Mouse (Mus musculus) MEL (cell line): ENCODE data around the gene Tmem254a. TPM values are rescaled to one million over a fixed set of nuclear protein-coding genes. Genes with fewer than 3 reads are reported as not detected.
"Not testable (repeated sequence)": the region's sequence is repeated elsewhere in the genome, so short reads cannot be mapped to it uniquely, and the experiment has no call there.

ENCODE experiments used
- DNase-seq: peaks from one replicate; pipeline ENCODE4 v3.0.0; 2011; ENCODE audit warnings: low read depth, low spot score
- H3K27ac ChIP-seq: 2 replicates; pipeline ENCODE4 v1.5.1; 2012; ENCODE audit warnings: low read depth, mild to moderate bottlenecking, control low read depth, low read length, moderate library complexity; ENCODE audit not compliant: control insufficient read depth
- H3K27me3 ChIP-seq, 2 experiments: fragments of 150-350 bp in 1 of 2; sonication (generic) in 1 of 2; 2 replicates each; pipeline ENCODE4 v1.6.1; 2012; ENCODE audit warnings: low read length in 2 of 2, mild to moderate bottlenecking in 2 of 2, improper control_type of control experiment in 1 of 2, moderate library complexity in 1 of 2; ENCODE audit not compliant: insufficient read depth in 2 of 2, control insufficient read depth in 1 of 2
- H3K36me3 ChIP-seq, 2 experiments: 2 replicates each; pipeline ENCODE4 v1.6.1; 2012 to 2014; ENCODE audit warnings: low read length in 2 of 2, improper control_type of control experiment in 1 of 2, inconsistent platforms in 1 of 2, mild to moderate bottlenecking in 1 of 2; ENCODE audit not compliant: insufficient read depth in 2 of 2, control insufficient read depth in 1 of 2
- H3K4me1 ChIP-seq, 2 experiments: fragments of 150-350 bp in 1 of 2; sonication (generic) in 1 of 2; 2 replicates each; pipeline ENCODE4 v1.6.1; 2012; ENCODE audit warnings: low read length in 2 of 2, improper control_type of control experiment in 1 of 2, mild to moderate bottlenecking in 1 of 2; ENCODE audit not compliant: insufficient read depth in 2 of 2, control insufficient read depth in 1 of 2
- H3K4me3 ChIP-seq, 2 experiments: fragments of 150-350 bp in 1 of 2; sonication (generic) in 1 of 2; 2 replicates each; pipeline ENCODE4 v1.5.1; 2012; ENCODE audit warnings: low read depth in 2 of 2, low read length in 2 of 2, mild to moderate bottlenecking in 2 of 2, moderate library complexity in 2 of 2, control low read depth in 1 of 2, improper control_type of control experiment in 1 of 2; ENCODE audit not compliant: control insufficient read depth in 1 of 2, insufficient read depth in 1 of 2
- H3K79me2 ChIP-seq: 2 replicates; pipeline ENCODE4 v1.6.1; 2012; ENCODE audit warnings: mild to moderate bottlenecking, low read length, moderate library complexity; ENCODE audit not compliant: control insufficient read depth, poor library complexity, insufficient read depth
- H3K9ac ChIP-seq: 2 replicates; pipeline ENCODE4 v1.6.1; 2012; ENCODE audit warnings: low read depth, mild to moderate bottlenecking, control low read depth, low read length, moderate library complexity; ENCODE audit not compliant: control insufficient read depth, poor library complexity, severe bottlenecking
- H3K9me3 ChIP-seq: fragments of 150-350 bp; sonication (generic); replicated peaks from 2 replicates; pipeline ENCODE4 v1.6.1; 2012; ENCODE audit warnings: mild to moderate bottlenecking, low read length, improper control_type of control experiment, moderate library complexity; ENCODE audit not compliant: insufficient read depth
- polyA plus RNA-seq, 2 experiments: library from polyadenylated mRNA; stranded (reverse) in 1 of 2; unstranded in 1 of 2; fragments of >175 nt in 1 of 2; fragments of >200 nt in 1 of 2; gene quantifications; 2 replicates each; pipeline versions ENCODE4 v1.2.1 to v1.2.4; 2012; ENCODE audit warnings: low replicate concordance in 2 of 2, low read depth in 1 of 2; ENCODE audit not compliant: insufficient read length in 2 of 2, insufficient read depth in 1 of 2, missing spikeins in 1 of 2
- total RNA-seq: library from RNA; depleted of rRNA; stranded (reverse); fragments of 300-350 nt; gene quantifications from 2 replicates; pipeline ENCODE4 v1.2.3, GENCODE M21; 2012; rRNA removed

Gene Tmem254a
- total RNA-seq (0.69 and 0.81 TPM in 2 replicates), polyA plus RNA-seq (1 to 10 TPM in 1 of 2 experiments, not detected in 1; 1.8 TPM)

- not testable (repeated sequence) for DNase-seq, H3K9ac ChIP-seq, H3K9me3 ChIP-seq, H3K27me3 ChIP-seq, H3K79me2 ChIP-seq, H3K4me1 ChIP-seq, H3K4me3 ChIP-seq, H3K36me3 ChIP-seq, H3K27ac ChIP-seq
Observed at GRCm38 (mm10) chr14:25927562-25927881, at the start of gene Tmem254a. TSS of gene Tmem254a (minus strand) at chr14:25927672.

- not testable (repeated sequence) for H3K9ac ChIP-seq, H3K4me1 ChIP-seq, DNase-seq, H3K79me2 ChIP-seq, H3K4me3 ChIP-seq, H3K36me3 ChIP-seq, H3K9me3 ChIP-seq, H3K27ac ChIP-seq, H3K27me3 ChIP-seq
Observed at GRCm38 (mm10) chr14:25957861-25958260, 30.4 kb upstream of the Tmem254a start.

- H3K9me3 ChIP-seq, H3K79me2 ChIP-seq, H3K36me3 ChIP-seq, H3K4me1 ChIP-seq, H3K9ac ChIP-seq, H3K4me3 ChIP-seq, H3K27me3 ChIP-seq, H3K27ac ChIP-seq, DNase-seq: not testable (repeated sequence)
Observed at GRCm38 (mm10) chr14:25938004-25938403, 10.5 kb upstream of the Tmem254a start, which contains the start of gene Cphx1. TSS of gene Cphx1 (plus strand) at chr14:25938304.

GRCm38 (mm10) chr14:25936867-25937630 is 9.6 kb upstream of the Tmem254a start:
- not testable (repeated sequence) for H3K27me3 ChIP-seq, H3K79me2 ChIP-seq, H3K4me1 ChIP-seq, H3K9me3 ChIP-seq, DNase-seq, H3K4me3 ChIP-seq, H3K9ac ChIP-seq, H3K27ac ChIP-seq, H3K36me3 ChIP-seq

- H3K27ac ChIP-seq, H3K27me3 ChIP-seq, H3K79me2 ChIP-seq, H3K36me3 ChIP-seq, H3K9ac ChIP-seq, H3K9me3 ChIP-seq, H3K4me3 ChIP-seq, H3K4me1 ChIP-seq, DNase-seq: not testable (repeated sequence)
Observed at GRCm38 (mm10) chr14:25926814-25927561, 484 bp downstream of the Tmem254a start.

GRCm38 (mm10) chr14:25918427-25919170 is 8.9 kb downstream of the Tmem254a start:
- H3K79me2 ChIP-seq, H3K27me3 ChIP-seq, H3K36me3 ChIP-seq, DNase-seq, H3K9ac ChIP-seq, H3K4me1 ChIP-seq, H3K27ac ChIP-seq, H3K9me3 ChIP-seq, H3K4me3 ChIP-seq: not testable (repeated sequence)
